ENCODE assay signal across 17 mouse cellular contexts in the genomic region with DNA sequence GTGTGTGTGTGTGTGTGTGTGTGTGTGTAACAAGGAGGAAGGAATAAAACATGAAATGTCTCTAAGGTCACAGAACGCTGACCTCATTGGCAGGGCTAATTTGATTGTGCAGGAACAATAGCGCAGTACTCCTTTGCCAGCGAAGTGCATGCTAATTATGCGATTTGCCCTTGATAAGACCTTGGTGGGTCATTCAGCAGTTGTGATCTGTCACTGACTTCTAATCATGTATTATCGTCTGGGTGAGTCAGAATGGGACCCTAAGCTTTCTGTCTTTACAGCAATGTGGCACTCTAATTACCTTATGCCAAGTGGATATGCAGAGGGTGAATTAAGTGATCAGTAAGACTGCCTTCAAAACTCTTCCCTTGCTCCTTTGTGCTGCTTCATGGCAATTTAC.
A peak's percentile ranks its signal among the peaks of the same experiment; 100 is the strongest.
DNase-seq lines count a peak whose midpoint lies in the region; ATAC-seq and TF ChIP-seq lines count a peak whose summit lies in the region.
"Had no signal": no experiment of that assay in that cellular context is flagged by ENCODE, and none has a peak within 500 bp of the region (broad histone marks: within the 10 kb centered on the region; RNA-seq: fewer than 3 reads in every experiment).

No protein-coding gene starts in this region.

- DNase-seq in embryonic facial prominence, embryonic 11.5 days (ENCODE audit: low spot score) = no peak
- DNase-seq in embryonic facial prominence, embryonic 10.5 days (ENCODE audit: low spot score) = no peak
- no peak for DNase-seq in forebrain, embryonic 11.5 days (ENCODE audit: low spot score)
- DNase-seq in heart, postnatal 10 days = no peak
- DNase-seq in lung, postnatal 0 days (ENCODE audit: low spot score) = no peak
- DNase-seq: cerebellum, adult 11-12 months; gastrocnemius, adult 2 months; heart, adult 18-20 months; heart, postnatal 14 days; kidney, postnatal 4 days; lung, postnatal 4 days; right cerebral cortex, adult 18-20 months had no signal

- H3K4me3 ChIP-seq in embryonic facial prominence, embryonic 11.5 days (ENCODE audit: low read depth, low read length) = no peak overlapping the region
- no peak overlapping the region for H3K4me3 ChIP-seq in embryonic facial prominence, embryonic 10.5 days
- H3K4me3 ChIP-seq in forebrain, embryonic 11.5 days (ENCODE audit: low read depth, low read length) = no peak overlapping the region
- no peak overlapping the region for H3K4me3 ChIP-seq in hindbrain, embryonic 15.5 days
- H3K4me3 ChIP-seq in neural tube, embryonic 14.5 days (ENCODE audit: low read depth, low read length) = no peak overlapping the region
- no peak overlapping the region for H3K4me3 ChIP-seq in kidney, embryonic 14.5 days (ENCODE audit: low read length)
- H3K4me3 ChIP-seq in lung, postnatal 0 days (ENCODE audit: low read depth, low read length) = no peak overlapping the region
- H3K4me3 ChIP-seq: gastrocnemius, adult 2 months; myocyte had no signal

- no peak overlapping the region for H3K9ac ChIP-seq in embryonic facial prominence, embryonic 11.5 days (replicated peaks; ENCODE audit: low read length)
- no peak overlapping the region for H3K9ac ChIP-seq in forebrain, embryonic 11.5 days (ENCODE audit: low read length)
- H3K9ac ChIP-seq in hindbrain, embryonic 15.5 days = no peak overlapping the region
- no peak overlapping the region for H3K9ac ChIP-seq in neural tube, embryonic 14.5 days (replicated peaks; ENCODE audit: low read depth, low read length)
- no peak overlapping the region for H3K9ac ChIP-seq in kidney, embryonic 14.5 days (ENCODE audit: low read depth, low read length)
- H3K9ac ChIP-seq in lung, postnatal 0 days (replicated peaks; ENCODE audit: low read depth) = no peak overlapping the region

- H3K36me3 ChIP-seq in embryonic facial prominence, embryonic 11.5 days (replicated peaks; ENCODE audit: control insufficient read depth, insufficient read depth, low read depth, low read length) = no peaks in the 10 kb centered on the region
- no peaks in the 10 kb centered on the region for H3K36me3 ChIP-seq in embryonic facial prominence, embryonic 10.5 days (replicated peaks)
- H3K36me3 ChIP-seq in forebrain, embryonic 11.5 days (ENCODE audit: control insufficient read depth, insufficient read depth, low read length) = no peaks in the 10 kb centered on the region
- H3K36me3 ChIP-seq in hindbrain, embryonic 15.5 days = no peaks in the 10 kb centered on the region
- no peaks in the 10 kb centered on the region for H3K36me3 ChIP-seq in neural tube, embryonic 14.5 days (ENCODE audit: control insufficient read depth, insufficient read depth, low read length)
- H3K36me3 ChIP-seq in kidney, embryonic 14.5 days (ENCODE audit: control insufficient read depth, insufficient read depth, low read length) = no peaks in the 10 kb centered on the region
- H3K36me3 ChIP-seq in lung, postnatal 0 days (ENCODE audit: insufficient read depth, low read length) = no peaks in the 10 kb centered on the region

- TF ChIP-seq CTCF in lung, postnatal 0 days (IDR thresholded peaks at IDR 0.05) = no peak

- no peak overlapping the region for H3K4me2 ChIP-seq in embryonic facial prominence, embryonic 11.5 days (ENCODE audit: low read depth, low read length)
- no peak overlapping the region for H3K4me2 ChIP-seq in forebrain, embryonic 11.5 days (ENCODE audit: low read depth, low read length, severe bottlenecking)
- H3K4me2 ChIP-seq in hindbrain, embryonic 15.5 days = no peak overlapping the region
- H3K4me2 ChIP-seq in neural tube, embryonic 14.5 days (ENCODE audit: low read depth, low read length) = no peak overlapping the region
- no peak overlapping the region for H3K4me2 ChIP-seq in kidney, embryonic 14.5 days (replicated peaks; ENCODE audit: low read depth, low read length)
- no peak overlapping the region for H3K4me2 ChIP-seq in lung, postnatal 0 days (replicated peaks; ENCODE audit: low read depth, low read length)

- TF ChIP-seq EP300 in lung, postnatal 0 days (IDR thresholded peaks at IDR 0.05) = no peak

- no peaks in the 10 kb centered on the region for H3K9me3 ChIP-seq in embryonic facial prominence, embryonic 11.5 days (replicated peaks; ENCODE audit: control insufficient read depth, low read length)
- no peaks in the 10 kb centered on the region for H3K9me3 ChIP-seq in embryonic facial prominence, embryonic 10.5 days
- no peaks in the 10 kb centered on the region for H3K9me3 ChIP-seq in forebrain, embryonic 11.5 days (ENCODE audit: control insufficient read depth, low read length)
- no peaks in the 10 kb centered on the region for H3K9me3 ChIP-seq in hindbrain, embryonic 15.5 days
- H3K9me3 ChIP-seq in neural tube, embryonic 14.5 days (ENCODE audit: control insufficient read depth, low read length) = no peaks in the 10 kb centered on the region
- no peaks in the 10 kb centered on the region for H3K9me3 ChIP-seq in kidney, embryonic 14.5 days (ENCODE audit: control insufficient read depth, low read length)
- H3K9me3 ChIP-seq in lung, postnatal 0 days (ENCODE audit: low read length) = no peaks in the 10 kb centered on the region

- H3K27ac ChIP-seq in embryonic facial prominence, embryonic 11.5 days (replicated peaks; ENCODE audit: low read depth, low read length) = no peak overlapping the region
- H3K27ac ChIP-seq in embryonic facial prominence, embryonic 10.5 days (replicated peaks) = no peak overlapping the region
- no peak overlapping the region for H3K27ac ChIP-seq in forebrain, embryonic 11.5 days (ENCODE audit: low read depth, low read length)
- peak overlapping the region; percentile 38; the same call in 1 of the 2 replicates for H3K27ac ChIP-seq in hindbrain, embryonic 15.5 days (replicated peaks)
- peak overlapping the region; percentile 35; the same call in 1 of the 2 replicates for H3K27ac ChIP-seq in neural tube, embryonic 14.5 days (ENCODE audit: low read depth, low read length)
- no peak overlapping the region for H3K27ac ChIP-seq in kidney, embryonic 14.5 days (ENCODE audit: low read depth, low read length)
- no peak overlapping the region for H3K27ac ChIP-seq in lung, postnatal 0 days (ENCODE audit: low read length)
- H3K27ac ChIP-seq: gastrocnemius, adult 2 months had no signal

- intact Hi-C loops in heart, postnatal 10 days (cut with DNase I) = no loop called here

- ATAC-seq in embryonic facial prominence, embryonic 11.5 days (replicated peaks; ENCODE audit: insufficient number of reproducible peaks, low FRiP score, low TSS enrichment, low read depth) = peak; percentile 56
- peak; percentile 61 for ATAC-seq in forebrain, embryonic 11.5 days (replicated peaks; ENCODE audit: low FRiP score)
- ATAC-seq in hindbrain, embryonic 15.5 days (ENCODE audit: low FRiP score, low read depth) = no peak
- peak; percentile 39; the same call in 1 of the 2 replicates for ATAC-seq in neural tube, embryonic 14.5 days (ENCODE audit: low read depth)
- ATAC-seq in kidney, embryonic 14.5 days (ENCODE audit: low FRiP score, low TSS enrichment) = no peak
- ATAC-seq in lung, postnatal 0 days = no peak
- ATAC-seq: intestine, postnatal 0 days had no signal

- 59% methylated on average over 5 of the region's 5 CpGs for WGBS in embryonic facial prominence, embryonic 11.5 days
- WGBS in embryonic facial prominence, embryonic 10.5 days = 63% methylated on average over 5 of the region's 5 CpGs
- WGBS in forebrain, embryonic 11.5 days = 32% methylated on average over 5 of the region's 5 CpGs
- WGBS in hindbrain, embryonic 15.5 days = 25% methylated on average over 5 of the region's 5 CpGs
- 36% methylated on average over 5 of the region's 5 CpGs for WGBS in neural tube, embryonic 14.5 days
- 71% methylated on average over 5 of the region's 5 CpGs for WGBS in kidney, embryonic 14.5 days
- WGBS in lung, postnatal 0 days = 76% methylated on average over 5 of the region's 5 CpGs

- H3K4me1 ChIP-seq in embryonic facial prominence, embryonic 11.5 days (ENCODE audit: control insufficient read depth, insufficient read depth, low read length) = no peaks in the 10 kb centered on the region
- H3K4me1 ChIP-seq in embryonic facial prominence, embryonic 10.5 days = peaks cover 25% of the 10 kb centered on the region
- H3K4me1 ChIP-seq in forebrain, embryonic 11.5 days (replicated peaks; ENCODE audit: control insufficient read depth, insufficient read depth, low read length) = peaks cover 5% of the 10 kb centered on the region; the same call in 1 of the 2 replicates
- peaks cover 9% of the 10 kb centered on the region for H3K4me1 ChIP-seq in hindbrain, embryonic 15.5 days (replicated peaks)
- peaks cover 11% of the 10 kb centered on the region; the same call in 1 of the 2 replicates for H3K4me1 ChIP-seq in neural tube, embryonic 14.5 days (ENCODE audit: control insufficient read depth, insufficient read depth, low read length)
- H3K4me1 ChIP-seq in kidney, embryonic 14.5 days (ENCODE audit: control insufficient read depth, insufficient read depth, low read length) = no peaks in the 10 kb centered on the region
- no peaks in the 10 kb centered on the region for H3K4me1 ChIP-seq in lung, postnatal 0 days (ENCODE audit: insufficient read depth, low read depth, low read length)

- H3K27me3 ChIP-seq in embryonic facial prominence, embryonic 11.5 days (ENCODE audit: control insufficient read depth, insufficient read depth, low read length) = no peaks in the 10 kb centered on the region
- no peaks in the 10 kb centered on the region for H3K27me3 ChIP-seq in embryonic facial prominence, embryonic 10.5 days (replicated peaks; ENCODE audit: low read depth, poor library complexity, severe bottlenecking)
- no peaks in the 10 kb centered on the region for H3K27me3 ChIP-seq in forebrain, embryonic 11.5 days (ENCODE audit: control insufficient read depth, insufficient read depth, low read length)
- H3K27me3 ChIP-seq in hindbrain, embryonic 15.5 days = no peaks in the 10 kb centered on the region
- H3K27me3 ChIP-seq in neural tube, embryonic 14.5 days (ENCODE audit: control insufficient read depth, insufficient read depth, low read length) = no peaks in the 10 kb centered on the region
- H3K27me3 ChIP-seq in kidney, embryonic 14.5 days (ENCODE audit: control insufficient read depth, insufficient read depth, low read length) = no peaks in the 10 kb centered on the region
- H3K27me3 ChIP-seq in lung, postnatal 0 days (replicated peaks; ENCODE audit: insufficient read depth, low read length) = no peaks in the 10 kb centered on the region

Comparison
In these comparisons a context has a peak if more than half of its experiments do, and no peak if none do; other contexts are left out.
1. ATAC-seq: peak in embryonic facial prominence, embryonic 11.5 days (single experiment), forebrain, embryonic 11.5 days (single experiment) and neural tube, embryonic 14.5 days (single experiment); none in hindbrain, embryonic 15.5 days (single experiment), kidney, embryonic 14.5 days (single experiment) and lung, postnatal 0 days (single experiment).
2. H3K27ac ChIP-seq: peak in hindbrain, embryonic 15.5 days (single experiment) and neural tube, embryonic 14.5 days (single experiment); none in embryonic facial prominence, embryonic 11.5 days (single experiment), embryonic facial prominence, embryonic 10.5 days (single experiment), forebrain, embryonic 11.5 days (single experiment), kidney, embryonic 14.5 days (single experiment) and lung, postnatal 0 days (single experiment).